Comparison of ENCODE assay signal across 14 mouse cellular contexts in genomic region chr12:75851481-75851880, GRCm38 (mm10).
"Had no signal": no experiment of that assay in that cellular context is flagged by ENCODE, and none has a peak within 500 bp of the region (broad histone marks: within the 10 kb centered on the region; RNA-seq: fewer than 3 reads in every experiment).

No protein-coding gene starts in this region.

- DNase-seq: kidney, postnatal 10 days; layer of hippocampus, adult 9-11 months; layer of hippocampus, postnatal 36 days; lung, adult 2 months; lung, postnatal 10 days; right cerebral cortex, adult 18-20 months; right cerebral cortex, postnatal 25 days; thymus, postnatal 36 days had no signal

- H3K27me3 ChIP-seq: intestine, embryonic 15.5 days; limb, embryonic 15.5 days; midbrain, embryonic 13.5 days; neural tube, embryonic 13.5 days had no signal

- H3K27ac ChIP-seq: intestine, embryonic 15.5 days; limb, embryonic 15.5 days; liver, embryonic 14.5 days; macrophage; midbrain, embryonic 13.5 days; neural tube, embryonic 13.5 days had no signal

- H3K9me3 ChIP-seq: intestine, embryonic 15.5 days; limb, embryonic 15.5 days; midbrain, embryonic 13.5 days; neural tube, embryonic 13.5 days had no signal

- H3K9ac ChIP-seq: intestine, embryonic 15.5 days; limb, embryonic 15.5 days; liver, embryonic 14.5 days; midbrain, embryonic 13.5 days; neural tube, embryonic 13.5 days had no signal

- H3K4me3 ChIP-seq: intestine, embryonic 15.5 days; limb, embryonic 15.5 days; midbrain, embryonic 13.5 days; neural tube, embryonic 13.5 days had no signal

- H3K4me2 ChIP-seq: intestine, embryonic 15.5 days; limb, embryonic 15.5 days; midbrain, embryonic 13.5 days; neural tube, embryonic 13.5 days had no signal

- H3K36me3 ChIP-seq: intestine, embryonic 15.5 days; limb, embryonic 15.5 days; midbrain, embryonic 13.5 days; neural tube, embryonic 13.5 days had no signal

- ATAC-seq: intestine, embryonic 15.5 days; midbrain, embryonic 13.5 days had no signal
